Mouse (Mus musculus) ES-E14 (cell line): Measurements from ENCODE around the gene Ttll7. TPM values are rescaled to one million over a fixed set of nuclear protein-coding genes. Genes with fewer than 3 reads are reported as not detected.

Experiments used
- DNase-seq: peaks from one replicate; pipeline ENCODE4 v3.0.0-alpha.2; 2013; ENCODE audit warnings: low read depth, low spot score
- H3K27ac ChIP-seq: 2 replicates; pipeline ENCODE4 v1.5.1; 2012; ENCODE audit warnings: low read depth, mild to moderate bottlenecking, low read length, moderate library complexity, mixed read lengths; ENCODE audit not compliant: poor library complexity, insufficient read depth, severe bottlenecking
- H3K36me3 ChIP-seq: 2 replicates; pipeline ENCODE4 v1.6.1; 2012; ENCODE audit warnings: mild to moderate bottlenecking, low read length, moderate library complexity, mixed read lengths; ENCODE audit not compliant: control insufficient read depth, poor library complexity, insufficient read depth, severe bottlenecking
- H3K4me1 ChIP-seq, 2 experiments: fragments of 150-350 bp in 1 of 2; sonication (generic) in 1 of 2; 2 replicates each; pipeline ENCODE4 v1.6.1; 2012; ENCODE audit warnings: low read length in 2 of 2, mild to moderate bottlenecking in 1 of 2, mixed read lengths in 1 of 2; ENCODE audit not compliant: control insufficient read depth in 2 of 2, insufficient read depth in 2 of 2, poor library complexity in 1 of 2
- H3K4me3 ChIP-seq, 2 experiments: fragments of 150-350 bp in 1 of 2; sonication (generic) in 1 of 2; 2 replicates each; pipeline ENCODE4 v1.5.1; 2012; ENCODE audit warnings: low read length in 2 of 2, low read depth in 1 of 2, mild to moderate bottlenecking in 1 of 2, mixed read lengths in 1 of 2; ENCODE audit not compliant: insufficient read depth in 1 of 2, poor library complexity in 1 of 2, severe bottlenecking in 1 of 2
- H3K9ac ChIP-seq: 2 replicates; pipeline ENCODE4 v1.6.1; 2012; ENCODE audit warnings: low read depth, mild to moderate bottlenecking, low read length, mixed read lengths; ENCODE audit not compliant: poor library complexity, insufficient read depth, severe bottlenecking
- H3K9me3 ChIP-seq: fragments of 150-350 bp; sonication (generic); 2 replicates; pipeline ENCODE4 v1.6.1; 2012; ENCODE audit warnings: low read depth, mild to moderate bottlenecking, low read length; ENCODE audit not compliant: control insufficient read depth, insufficient read depth
- CHD2 ChIP-seq: IDR thresholded peaks from 2 replicates; pipeline ENCODE4 v1.6.1; 2014; ENCODE audit warnings: mild to moderate bottlenecking, low read depth, low read length, inconsistent platforms
- HCFC1 ChIP-seq: IDR thresholded peaks from 2 replicates; pipeline ENCODE4 v1.6.1; 2012; ENCODE audit warnings: low read length, inconsistent platforms, borderline replicate concordance; ENCODE audit not compliant: insufficient read depth
- MAFK ChIP-seq: IDR thresholded peaks from 2 replicates; pipeline ENCODE4 v1.6.1; 2014; ENCODE audit warnings: mild to moderate bottlenecking, low read depth, low read length, inconsistent platforms; ENCODE audit not compliant: insufficient read depth
- ZC3H11A ChIP-seq: IDR thresholded peaks from 2 replicates; pipeline ENCODE4 v1.6.1; 2012; ENCODE audit warnings: low read depth, mild to moderate bottlenecking, inconsistent platforms, low read length, borderline replicate concordance
- ZNF384 ChIP-seq: IDR thresholded peaks from 2 replicates; pipeline ENCODE4 v1.6.1; 2012; ENCODE audit warnings: low read depth, low read length, inconsistent platforms
- in situ Hi-C, 2 experiments: fragments of 600-800 bp; cut with MboI; formaldehyde crosslinking; loops; one replicate each; pipeline ENCODE4 v1.15.1; 2025; ENCODE audit warnings: low sequenced_read_pairs in 2 of 2, inconsistent platforms in 1 of 2; ENCODE audit not compliant: unreplicated experiment in 2 of 2
- total RNA-seq: library from RNA; depleted of rRNA; stranded (reverse); fragments of 300-350 nt; gene quantifications from 2 replicates; pipeline ENCODE4 v1.2.3, GENCODE M21; 2012

Ttll7 gene
- total RNA-seq, 1 experiment, result 0.94 TPM

GRCm38 (mm10) chr3:146849360-146849759, 2.8 kb upstream of the Ttll7 start:
- Histone ChIP-seq H3K27ac (no peak overlapping the region), H3K9ac (no peak overlapping the region), H3K4me1 (no peaks in the 10 kb centered on the region), H3K36me3 (no peaks in the 10 kb centered on the region), H3K9me3 (no peaks in the 10 kb centered on the region), H3K4me3 (no peak overlapping the region)
- TF ChIP-seq ZNF384, result no peak
- TF ChIP-seq MAFK, result no peak
- TF ChIP-seq HCFC1, result no peak
- TF ChIP-seq CHD2, result no peak
- no peak for TF ChIP-seq ZC3H11A
- in situ Hi-C loops, result no loop called here
- no peak for DNase-seq

GRCm38 (mm10) chr3:146854473-146855087, 2.4 kb downstream of the Ttll7 start:
- no peak for DNase-seq
- Histone ChIP-seq H3K9ac (no peak overlapping the region), H3K4me1 (no peaks in the 10 kb centered on the region), H3K4me3 (no peak overlapping the region), H3K9me3 (no peaks in the 10 kb centered on the region), H3K27ac (no peak overlapping the region), H3K36me3 (no peaks in the 10 kb centered on the region)
- in situ Hi-C loops, result no loop called here
- TF ChIP-seq MAFK (no peak), HCFC1 (no peak), CHD2 (no peak), ZC3H11A (no peak), ZNF384 (no peak)

DNA sequence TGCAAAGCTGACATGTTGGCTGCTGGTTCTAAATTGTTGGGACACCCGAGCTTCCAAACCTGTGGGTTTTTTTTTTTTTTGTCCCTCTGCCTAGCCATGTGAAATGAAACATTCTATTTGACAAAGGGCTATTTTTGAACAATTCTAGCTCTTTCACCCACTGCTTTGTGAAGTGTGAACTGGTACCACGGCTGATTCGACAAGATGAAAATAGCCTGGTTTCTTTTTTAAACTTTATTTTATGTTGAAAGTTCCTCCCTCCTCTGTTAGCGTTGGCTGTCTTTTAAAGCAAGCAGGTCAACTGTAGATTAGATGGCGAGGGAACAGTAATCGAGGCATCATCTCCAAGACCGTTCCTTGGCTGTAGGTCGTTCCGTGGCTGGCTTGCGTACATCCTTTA, 5.2 kb downstream of the Ttll7 start:
- DNase-seq, result no peak
- in situ Hi-C loops, result no loop called here
- no peaks in the 10 kb centered on the region for H3K9me3 ChIP-seq
- no peak for TF ChIP-seq ZNF384
- TF ChIP-seq HCFC1, result no peak
- TF ChIP-seq MAFK, result no peak
- no peak for TF ChIP-seq CHD2
- TF ChIP-seq ZC3H11A, result no peak
- H3K27ac ChIP-seq, result no peak overlapping the region
- H3K36me3 ChIP-seq, result no peaks in the 10 kb centered on the region
- no peak overlapping the region for H3K4me3 ChIP-seq
- H3K9ac ChIP-seq, result no peak overlapping the region
- H3K4me1 ChIP-seq, result no peaks in the 10 kb centered on the region

GRCm38 (mm10) chr3:146860308-146860707, 8.1 kb downstream of the Ttll7 start:
- no peak overlapping the region for H3K27ac ChIP-seq
- no peak for TF ChIP-seq CHD2
- TF ChIP-seq HCFC1, result no peak
- no peak for TF ChIP-seq ZC3H11A
- TF ChIP-seq ZNF384, result no peak
- no peak for TF ChIP-seq MAFK
- in situ Hi-C loops, result no loop called here

DNA sequence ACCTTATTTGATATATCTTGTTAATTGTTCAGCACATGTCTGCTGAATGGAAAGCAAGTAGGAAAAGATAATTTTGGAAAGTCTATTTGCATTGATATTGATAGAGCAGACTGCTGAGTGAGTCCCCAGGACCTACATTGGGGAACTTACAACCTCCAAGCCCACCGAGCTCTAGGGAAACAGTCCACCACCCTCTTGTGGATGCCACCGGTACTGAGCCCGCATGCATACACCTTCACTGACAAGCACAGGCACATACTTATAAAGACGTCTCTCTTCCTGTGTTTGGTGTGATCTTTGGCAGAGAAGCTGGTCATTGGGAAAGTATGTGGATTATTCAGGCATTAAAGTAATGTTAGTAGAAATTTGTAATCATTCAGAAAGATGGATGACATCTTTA, 14.4 kb downstream of the Ttll7 start:
- TF ChIP-seq HCFC1 (no peak), ZC3H11A (peak; percentile 60; the same call in 1 of the 2 replicates), CHD2 (no peak)

More at GRCm38 (mm10) chr3:146860308-146860707, 8.1 kb downstream of the Ttll7 start:
- DNase-seq, result no peak
- Histone ChIP-seq H3K4me1 (no peaks in the 10 kb centered on the region), H3K9me3 (no peaks in the 10 kb centered on the region), H3K4me3 (no peak overlapping the region), H3K36me3 (no peaks in the 10 kb centered on the region), H3K9ac (no peak overlapping the region)

More for the DNA sequence above, 14.4 kb downstream of the Ttll7 start:
- H3K4me3 ChIP-seq, result no peak overlapping the region
- in situ Hi-C loops, result no loop called here
- H3K9ac ChIP-seq, result no peak overlapping the region
- H3K36me3 ChIP-seq, result no peaks in the 10 kb centered on the region
- H3K9me3 ChIP-seq, result no peaks in the 10 kb centered on the region
- H3K4me1 ChIP-seq, result no peaks in the 10 kb centered on the region
- H3K27ac ChIP-seq, result no peak overlapping the region
- peak; percentile 29 for DNase-seq
